Mouse (Mus musculus) heart, embryonic 16.5 days (tissue): ENCODE measurements around the gene Elobl. TPM values are rescaled to one million over a fixed set of nuclear protein-coding genes. Genes with fewer than 3 reads are reported as not detected.

Experiments used
- ATAC-seq: fragments of 200-750 bp; cut with Nextera tagmentation; replicated peaks from 2 replicates; pipeline ENCODE4 v1.8.0; 2017; ENCODE audit warnings: moderate number of reproducible peaks; ENCODE audit not compliant: insufficient read depth, low FRiP score; ENCODE audit errors: extremely low read depth
- H3K27ac ChIP-seq: fragments of 300-500 bp; sonication (generic); 2 replicates; pipeline ENCODE4 v1.5.1; 2014; ENCODE audit warnings: mild to moderate bottlenecking, low read length, control low read depth, moderate library complexity
- H3K27me3 ChIP-seq: fragments of 300-500 bp; sonication (generic); 2 replicates; pipeline ENCODE4 v1.6.1; 2014; ENCODE audit warnings: low read length, mixed read lengths; ENCODE audit not compliant: control insufficient read depth, insufficient read depth
- H3K36me3 ChIP-seq: fragments of 300-500 bp; sonication (generic); 2 replicates; pipeline ENCODE4 v1.6.1; 2014; ENCODE audit not compliant: control insufficient read depth, insufficient read depth
- H3K4me1 ChIP-seq: fragments of 300-500 bp; sonication (generic); 2 replicates; pipeline ENCODE4 v1.6.1; 2014; ENCODE audit warnings: low read length, mixed read lengths; ENCODE audit not compliant: control insufficient read depth, insufficient read depth
- H3K4me2 ChIP-seq: fragments of 300-500 bp; sonication (generic); 2 replicates; pipeline ENCODE4 v1.6.1; 2014; ENCODE audit warnings: low read depth, mild to moderate bottlenecking, control low read depth, low read length
- H3K4me3 ChIP-seq: fragments of 300-500 bp; sonication (generic); 2 replicates; pipeline ENCODE4 v1.5.1; 2014; ENCODE audit warnings: mild to moderate bottlenecking, control low read depth, low read length
- H3K9ac ChIP-seq: fragments of 300-500 bp; sonication (generic); 2 replicates; pipeline ENCODE4 v1.6.1; 2014; ENCODE audit warnings: low read length, control low read depth
- H3K9me3 ChIP-seq: fragments of 300-500 bp; sonication (generic); replicated peaks from 2 replicates; pipeline ENCODE4 v1.6.1; 2016; ENCODE audit warnings: low read length; ENCODE audit not compliant: control insufficient read depth
- WGBS: fragments of 180-500 bp; shearing (Covaris S2); extraction: QIAGEN DNeasy Blood & Tissue Kit; methylation state at CpG from one replicate; pipeline ENCODE4 v1.1.7; 2014; 5-methylcytosine and 5-hydroxymethylcytosine counted together
- polyA plus RNA-seq: library from polyadenylated mRNA; unstranded; fragments of >200 nt; fragmentation: Nextera tagmentation; extraction: Ambion mirVana; gene quantifications from 2 replicates; pipeline ENCODE4 v1.2.1, GENCODE M21; 2015

Elobl gene
- not detected in 2 replicates for polyA plus RNA-seq

DNA sequence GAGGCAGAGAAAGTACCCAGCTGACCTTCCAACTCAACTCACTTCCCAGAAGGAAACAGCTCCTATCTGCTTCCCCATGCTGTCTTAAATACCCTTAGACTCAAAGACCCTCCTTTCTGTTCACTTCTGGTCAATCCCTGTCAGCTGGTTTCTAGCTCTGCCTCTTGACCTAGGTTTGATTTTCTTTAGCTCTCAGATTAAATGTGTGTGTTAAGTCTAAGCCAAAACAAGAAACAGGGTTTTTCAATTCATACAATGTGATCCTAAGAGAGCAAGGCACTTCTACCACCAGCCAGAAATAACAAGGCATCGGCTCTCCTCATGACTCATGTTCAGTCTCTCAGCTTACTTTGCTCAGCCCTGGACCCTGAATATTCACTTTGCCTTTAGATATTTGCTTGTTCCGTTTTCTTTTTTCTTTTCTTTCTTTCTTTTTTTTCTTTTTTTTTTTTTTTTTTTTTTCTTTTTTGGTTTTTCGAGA lies at the start of gene Elobl:
Elobl (minus strand) TSS at position 51 of the 481 bp plus-strand sequence.
- H3K4me1 ChIP-seq: no peaks in the 10 kb centered on the region
- no peak for ATAC-seq
- no peak within 1 kb of the TSS for H3K27ac ChIP-seq
- no peak within 1 kb of the TSS for H3K4me2 ChIP-seq
- H3K9ac ChIP-seq: no peak within 1 kb of the TSS
- H3K4me3 ChIP-seq: no peak within 1 kb of the TSS
- no peaks in the 10 kb centered on the region for H3K9me3 ChIP-seq
- H3K36me3 ChIP-seq: no peaks in the 10 kb centered on the region
- WGBS: 81% methylated on average over 2 of the region's 3 CpGs
- H3K27me3 ChIP-seq: no peaks in the 10 kb centered on the region

DNA sequence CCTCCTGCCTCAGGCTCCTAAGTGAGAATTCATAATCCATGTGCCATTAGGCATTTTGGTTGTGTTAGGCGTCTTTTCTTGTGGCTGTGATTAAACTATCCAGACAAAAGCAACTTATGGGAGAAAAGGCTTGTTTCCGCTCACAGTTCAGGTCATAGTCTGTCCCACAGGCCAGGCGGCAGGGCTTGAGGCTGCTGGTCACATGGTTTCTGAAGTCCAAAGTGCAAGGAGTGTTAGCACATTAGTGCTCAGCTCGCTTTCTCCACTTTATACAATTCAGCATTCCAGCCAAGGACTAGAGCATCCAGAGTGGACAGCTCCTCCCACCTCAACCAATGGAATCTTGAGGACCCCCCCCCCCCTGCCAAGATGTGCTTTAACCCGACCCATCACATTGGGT lies 45.5 kb upstream of the Elobl start:
- Histone ChIP-seq H3K4me2 (no peak overlapping the region), H3K36me3 (peaks cover 60% of the 10 kb centered on the region), H3K9ac (no peak overlapping the region), H3K27ac (no peak overlapping the region), H3K4me3 (no peak overlapping the region), H3K9me3 (no peaks in the 10 kb centered on the region), H3K4me1 (no peaks in the 10 kb centered on the region), H3K27me3 (no peaks in the 10 kb centered on the region)
- WGBS: 90% methylated on average over 5 of the region's 5 CpGs
- ATAC-seq: no peak

DNA sequence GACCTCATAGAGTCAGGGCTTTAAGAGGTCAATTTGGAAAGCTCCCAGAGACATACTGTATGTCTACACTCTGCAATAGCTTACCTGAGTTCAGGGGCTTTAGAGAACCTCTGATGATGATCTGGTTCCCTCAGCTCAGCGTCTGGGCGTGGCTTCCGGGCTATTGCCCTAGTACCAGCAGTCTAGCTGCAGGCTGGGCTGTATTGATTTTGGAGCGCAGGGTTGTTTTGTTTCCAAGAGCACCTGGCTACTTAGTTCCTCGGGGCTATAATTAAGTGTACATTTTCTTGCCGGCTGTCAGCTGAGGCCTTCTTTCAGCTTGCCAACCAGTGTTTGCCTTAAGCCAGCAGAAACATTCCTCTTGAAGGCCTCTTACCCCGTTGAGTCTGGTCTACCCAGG lies 42.8 kb upstream of the Elobl start:
- Histone ChIP-seq H3K4me1 (no peaks in the 10 kb centered on the region), H3K27ac (no peak overlapping the region), H3K36me3 (peaks cover 60% of the 10 kb centered on the region), H3K9me3 (no peaks in the 10 kb centered on the region), H3K9ac (no peak overlapping the region), H3K27me3 (no peaks in the 10 kb centered on the region), H3K4me2 (no peak overlapping the region), H3K4me3 (no peak overlapping the region)
- ATAC-seq: no peak
- WGBS: 91% methylated on average over 7 of the region's 7 CpGs

DNA sequence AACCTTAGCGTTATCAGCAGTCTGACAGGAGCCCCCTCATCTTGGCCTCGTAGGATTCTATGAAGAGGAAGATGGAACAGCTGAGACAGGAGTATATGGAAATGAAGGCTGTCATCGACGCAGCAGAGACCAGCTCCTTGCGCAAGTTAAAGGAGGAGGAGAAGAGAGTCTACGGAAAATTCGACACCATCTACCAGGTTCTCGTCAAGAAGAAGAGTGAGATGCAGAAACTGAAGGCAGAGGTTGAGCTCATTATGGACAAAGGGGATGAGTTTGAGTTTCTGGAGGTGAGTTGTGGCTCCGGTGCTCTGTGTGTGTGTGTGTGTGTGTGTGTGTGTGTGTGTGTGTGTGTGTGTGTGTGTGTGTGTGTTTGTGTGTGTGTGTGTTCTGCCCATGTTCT lies 42.3 kb upstream of the Elobl start:
- no peak overlapping the region for H3K4me3 ChIP-seq
- WGBS: 82% methylated on average over 9 of the region's 9 CpGs
- no peak overlapping the region for H3K9ac ChIP-seq
- H3K27ac ChIP-seq: no peak overlapping the region
- peaks cover 60% of the 10 kb centered on the region for H3K36me3 ChIP-seq
- no peak for ATAC-seq
- no peaks in the 10 kb centered on the region for H3K27me3 ChIP-seq
- H3K9me3 ChIP-seq: no peaks in the 10 kb centered on the region
- no peak overlapping the region for H3K4me2 ChIP-seq
- H3K4me1 ChIP-seq: peaks cover under 1% of the 10 kb centered on the region

DNA sequence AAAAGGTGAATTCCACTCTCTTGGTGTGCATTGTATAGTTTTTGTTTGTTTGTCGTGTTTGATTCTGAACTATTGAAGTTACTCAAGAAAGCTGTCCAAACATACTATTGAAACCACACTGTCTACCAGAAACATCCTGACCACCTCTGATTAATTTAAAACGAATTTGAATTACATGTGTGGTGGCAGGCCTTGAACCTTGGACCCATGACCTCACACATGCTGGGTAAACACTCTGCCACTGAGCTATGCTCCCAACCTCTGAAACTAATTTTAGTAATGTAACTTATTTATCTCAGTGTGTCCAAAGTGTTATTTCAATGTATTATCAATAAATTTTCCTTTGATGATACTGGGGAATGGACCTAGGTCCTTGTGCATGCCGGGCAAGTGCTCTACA lies 40.9 kb upstream of the Elobl start:
- Histone ChIP-seq H3K27me3 (no peaks in the 10 kb centered on the region), H3K4me3 (no peak overlapping the region), H3K4me2 (no peak overlapping the region), H3K9ac (no peak overlapping the region), H3K27ac (no peak overlapping the region), H3K4me1 (peaks cover 13% of the 10 kb centered on the region), H3K9me3 (no peaks in the 10 kb centered on the region), H3K36me3 (peaks cover 50% of the 10 kb centered on the region)
- 83% methylated on average over 3 of the region's 3 CpGs for WGBS
- no peak for ATAC-seq

DNA sequence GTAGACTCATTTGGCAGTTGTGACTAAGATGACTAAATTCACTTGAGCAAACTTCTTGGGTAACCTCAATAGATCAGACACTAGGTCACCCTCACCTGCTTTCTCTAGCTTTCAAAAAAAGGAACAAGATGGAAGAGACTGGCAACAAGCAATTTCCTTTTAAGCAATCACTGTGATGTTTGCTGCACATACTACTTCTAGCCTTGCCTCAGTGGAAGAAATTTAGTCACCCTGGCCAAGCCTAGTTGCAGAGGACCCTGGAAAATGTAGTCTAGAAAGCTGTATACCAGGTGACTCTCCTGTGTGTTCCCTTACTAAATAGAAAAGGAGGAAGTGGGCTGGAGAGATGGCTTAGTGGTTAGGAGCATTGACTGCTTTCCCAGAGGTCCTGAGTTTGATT lies 39.7 kb upstream of the Elobl start:
- no peak for ATAC-seq
- Histone ChIP-seq H3K9ac (no peak overlapping the region), H3K4me2 (no peak overlapping the region), H3K27ac (no peak overlapping the region), H3K9me3 (no peaks in the 10 kb centered on the region), H3K36me3 (peaks cover 38% of the 10 kb centered on the region), H3K27me3 (no peaks in the 10 kb centered on the region), H3K4me3 (no peak overlapping the region), H3K4me1 (peaks cover 19% of the 10 kb centered on the region)

DNA sequence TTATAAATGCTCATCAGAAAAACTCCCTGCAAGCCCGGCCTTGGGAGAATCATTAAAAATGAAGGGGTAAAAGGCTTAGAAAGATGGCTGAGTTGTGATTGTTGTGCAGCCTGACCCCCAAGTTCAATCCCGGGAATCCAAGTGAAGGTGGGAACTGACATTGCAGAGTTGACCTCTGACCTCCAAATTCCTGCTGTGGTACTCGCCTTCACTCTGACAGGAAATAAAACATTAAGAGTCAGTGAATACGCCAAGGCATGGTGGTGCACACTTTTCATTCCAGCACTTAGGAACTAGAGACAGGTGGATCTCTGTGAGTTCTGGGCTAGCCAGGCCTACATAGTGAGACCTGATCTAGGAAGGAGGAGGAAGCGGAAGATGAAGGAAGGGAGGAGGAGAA lies 38.7 kb upstream of the Elobl start:
- no peak for ATAC-seq
- Histone ChIP-seq H3K9ac (no peak overlapping the region), H3K27ac (no peak overlapping the region), H3K27me3 (no peaks in the 10 kb centered on the region), H3K4me1 (peaks cover 24% of the 10 kb centered on the region), H3K4me2 (no peak overlapping the region), H3K9me3 (no peaks in the 10 kb centered on the region), H3K36me3 (peaks cover 29% of the 10 kb centered on the region), H3K4me3 (no peak overlapping the region)
- WGBS: 69% methylated on average over 5 of the region's 5 CpGs

DNA sequence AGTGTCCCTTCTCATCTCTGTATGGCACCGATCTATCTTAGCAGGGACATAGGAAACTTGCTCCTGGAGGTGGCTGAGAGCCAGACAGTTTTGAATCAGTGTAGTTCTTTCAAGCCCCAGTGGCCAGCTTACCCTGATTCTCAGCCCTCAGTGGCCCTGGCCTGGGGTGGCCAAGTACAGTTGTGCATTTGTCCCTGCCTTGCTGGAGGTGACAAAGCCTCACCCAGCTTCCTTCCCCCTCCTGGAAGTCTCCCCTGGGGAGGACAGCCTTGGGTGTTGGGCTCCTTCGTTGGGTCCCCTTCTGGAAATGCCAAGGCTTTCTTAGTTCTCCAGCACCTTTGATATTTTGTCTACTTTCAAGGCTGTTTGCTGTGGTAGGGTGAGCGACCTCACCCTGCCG lies 37.0 kb upstream of the Elobl start:
- Histone ChIP-seq H3K4me3 (no peak overlapping the region), H3K4me2 (peak overlapping the region; percentile 2; the same call in 1 of the 2 replicates)
- no peak for ATAC-seq

DNA sequence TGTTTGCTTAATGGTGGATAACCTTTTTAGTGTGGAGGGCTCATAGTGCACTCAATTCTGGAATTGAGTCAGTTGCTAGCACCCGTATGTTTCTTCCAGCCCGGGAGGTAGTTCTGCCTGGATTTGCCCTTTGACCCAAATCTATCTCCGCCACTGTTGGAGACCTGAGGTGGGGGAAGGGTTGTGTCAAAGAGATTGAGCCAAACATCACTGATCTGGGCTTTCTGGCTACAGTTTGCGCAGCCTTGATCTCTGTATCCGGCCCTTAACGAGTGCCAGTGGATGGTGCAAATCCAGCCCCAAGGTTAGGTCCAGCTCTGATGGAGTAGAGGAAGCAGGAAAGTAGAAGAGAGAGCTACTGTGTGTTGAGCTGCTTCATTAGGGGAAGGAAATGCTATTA lies 36.3 kb upstream of the Elobl start:
- Histone ChIP-seq H3K4me3 (peak overlapping the region; percentile 15), H3K27me3 (no peaks in the 10 kb centered on the region), H3K9ac (0 out of 2 replicates have a peak overlapping the region, but pooled peaks have one; percentile 5), H3K27ac (peak overlapping the region; percentile 12; the same call in 1 of the 2 replicates), H3K4me1 (peaks cover 30% of the 10 kb centered on the region), H3K36me3 (peaks cover 19% of the 10 kb centered on the region), H3K4me2 (peak overlapping the region; percentile 44), H3K9me3 (no peaks in the 10 kb centered on the region)
- WGBS: 44% methylated on average over 6 of the region's 6 CpGs
- ATAC-seq: no peak

More for the DNA sequence above, 37.0 kb upstream of the Elobl start:
- H3K27ac ChIP-seq: no peak overlapping the region
- H3K27me3 ChIP-seq: no peaks in the 10 kb centered on the region
- H3K36me3 ChIP-seq: peaks cover 21% of the 10 kb centered on the region
- H3K9ac ChIP-seq: no peak overlapping the region
- H3K9me3 ChIP-seq: no peaks in the 10 kb centered on the region
- H3K4me1 ChIP-seq: peaks cover 29% of the 10 kb centered on the region
- 62% methylated on average over 4 of the region's 4 CpGs for WGBS
